Mouse (Mus musculus) embryonic facial prominence, embryonic 11.5 days (tissue): ENCODE data around the gene Dmp1. TPM values are rescaled to one million over a fixed set of nuclear protein-coding genes. Genes with fewer than 3 reads are reported as not detected.

Experiments used
- ATAC-seq: fragments of 200-750 bp; cut with Nextera tagmentation; replicated peaks from 2 replicates; pipeline ENCODE4 v1.8.0; 2017; ENCODE audit warnings: low read depth; ENCODE audit not compliant: insufficient number of reproducible peaks, low FRiP score, low TSS enrichment
- DNase-seq: peaks from one replicate; pipeline ENCODE4 v3.0.0-alpha.2; 2015; ENCODE audit warnings: low spot score
- H3K27ac ChIP-seq: fragments of 300-500 bp; sonication (generic); replicated peaks from 2 replicates; pipeline ENCODE4 v1.5.1; 2014; ENCODE audit warnings: mild to moderate bottlenecking, low read depth, low read length, control low read depth
- H3K27me3 ChIP-seq: fragments of 300-500 bp; sonication (generic); 2 replicates; pipeline ENCODE4 v1.6.1; 2014; ENCODE audit warnings: mild to moderate bottlenecking, low read length, moderate library complexity, mixed read lengths; ENCODE audit not compliant: control insufficient read depth, insufficient read depth
- H3K36me3 ChIP-seq: fragments of 300-500 bp; sonication (generic); replicated peaks from 2 replicates; pipeline ENCODE4 v1.6.1; 2014; ENCODE audit warnings: low read depth, mild to moderate bottlenecking, low read length, moderate library complexity, mixed read lengths; ENCODE audit not compliant: control insufficient read depth, insufficient read depth
- H3K4me1 ChIP-seq: fragments of 300-500 bp; sonication (generic); 2 replicates; pipeline ENCODE4 v1.6.1; 2014; ENCODE audit warnings: low read length, mixed read lengths; ENCODE audit not compliant: control insufficient read depth, insufficient read depth
- H3K4me2 ChIP-seq: fragments of 300-500 bp; sonication (generic); 2 replicates; pipeline ENCODE4 v1.6.1; 2014; ENCODE audit warnings: low read depth, mild to moderate bottlenecking, control low read depth, low read length, moderate library complexity
- H3K4me3 ChIP-seq: fragments of 300-500 bp; sonication (generic); 2 replicates; pipeline ENCODE4 v1.5.1; 2014; ENCODE audit warnings: low read depth, low read length, control low read depth
- H3K9ac ChIP-seq: fragments of 300-500 bp; sonication (generic); replicated peaks from 2 replicates; pipeline ENCODE4 v1.6.1; 2014; ENCODE audit warnings: mild to moderate bottlenecking, control low read depth, low read length
- H3K9me3 ChIP-seq: fragments of 300-500 bp; sonication (generic); replicated peaks from 2 replicates; pipeline ENCODE4 v1.6.1; 2016; ENCODE audit warnings: mild to moderate bottlenecking, low read length, inconsistent platforms, mixed read lengths; ENCODE audit not compliant: control insufficient read depth
- WGBS: fragments of 180-500 bp; shearing (Covaris S2); extraction: QIAGEN DNeasy Blood & Tissue Kit; methylation state at CpG from one replicate; pipeline ENCODE4 v1.1.7; 2014; 5-methylcytosine and 5-hydroxymethylcytosine counted together
- polyA plus RNA-seq: library from polyadenylated mRNA; unstranded; fragments of >200 nt; fragmentation: Nextera tagmentation; extraction: Ambion mirVana; gene quantifications from 2 replicates; pipeline ENCODE4 v1.2.1, GENCODE M21; 2014

The Dmp1 gene
- polyA plus RNA-seq, 1 experiment from 2014 or later = 0.17 TPM

DNA sequence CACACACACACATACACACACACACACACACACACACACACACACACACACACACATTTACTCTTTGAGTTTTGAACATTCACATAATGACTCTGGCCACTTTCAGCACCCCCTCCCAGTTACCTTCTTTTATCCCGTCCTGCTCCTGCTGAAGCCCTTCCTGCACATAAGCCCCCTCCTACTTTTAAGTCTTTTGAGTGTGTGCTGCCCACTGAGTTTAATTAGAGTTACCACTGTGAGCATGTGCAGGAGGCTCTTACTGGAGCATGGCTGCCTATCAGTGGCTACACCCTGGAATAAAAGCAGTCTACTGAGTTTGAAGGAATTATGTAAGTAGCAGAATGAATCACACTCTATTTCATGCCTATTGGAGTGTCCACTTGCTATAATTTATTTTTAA is 26.1 kb downstream of the Dmp1 start:
- H3K9ac ChIP-seq = no peak overlapping the region
- H3K9me3 ChIP-seq = no peaks in the 10 kb centered on the region
- no peaks in the 10 kb centered on the region for H3K36me3 ChIP-seq
- ATAC-seq (no peak), DNase-seq (no peak)
- no peak overlapping the region for H3K4me3 ChIP-seq
- H3K27ac ChIP-seq = no peak overlapping the region
- no peaks in the 10 kb centered on the region for H3K27me3 ChIP-seq
- H3K4me1 ChIP-seq = no peaks in the 10 kb centered on the region
- no peak overlapping the region for H3K4me2 ChIP-seq
- 19% methylated on average over 1 of the region's 1 CpGs for WGBS

DNA sequence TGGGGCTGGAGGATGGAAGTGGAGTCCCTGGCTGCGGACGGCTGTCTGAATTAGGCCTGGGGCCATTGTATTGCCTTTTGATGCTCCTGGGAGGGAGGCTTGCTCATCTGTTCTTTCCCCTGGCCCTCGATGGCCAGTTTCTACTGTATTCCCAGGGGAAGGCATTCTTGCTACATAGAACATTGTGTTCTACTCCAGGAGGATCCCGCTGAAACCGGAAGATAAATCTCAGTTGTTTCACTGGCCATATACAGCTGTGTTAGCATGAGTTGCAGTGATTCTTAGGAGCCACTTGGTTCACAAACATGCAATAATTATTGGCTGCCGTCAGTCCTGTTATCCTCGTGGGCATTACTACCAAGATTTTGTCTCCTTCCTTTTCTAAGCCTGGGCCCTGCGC is 34.3 kb downstream of the Dmp1 start:
- Histone ChIP-seq H3K4me1 (no peaks in the 10 kb centered on the region), H3K4me2 (no peak overlapping the region), H3K27ac (no peak overlapping the region), H3K36me3 (no peaks in the 10 kb centered on the region), H3K9ac (no peak overlapping the region), H3K9me3 (no peaks in the 10 kb centered on the region), H3K4me3 (no peak overlapping the region), H3K27me3 (no peaks in the 10 kb centered on the region)
- DNase-seq = no peak
- ATAC-seq = no peak
- WGBS = 75% methylated on average over 8 of the region's 8 CpGs

DNA sequence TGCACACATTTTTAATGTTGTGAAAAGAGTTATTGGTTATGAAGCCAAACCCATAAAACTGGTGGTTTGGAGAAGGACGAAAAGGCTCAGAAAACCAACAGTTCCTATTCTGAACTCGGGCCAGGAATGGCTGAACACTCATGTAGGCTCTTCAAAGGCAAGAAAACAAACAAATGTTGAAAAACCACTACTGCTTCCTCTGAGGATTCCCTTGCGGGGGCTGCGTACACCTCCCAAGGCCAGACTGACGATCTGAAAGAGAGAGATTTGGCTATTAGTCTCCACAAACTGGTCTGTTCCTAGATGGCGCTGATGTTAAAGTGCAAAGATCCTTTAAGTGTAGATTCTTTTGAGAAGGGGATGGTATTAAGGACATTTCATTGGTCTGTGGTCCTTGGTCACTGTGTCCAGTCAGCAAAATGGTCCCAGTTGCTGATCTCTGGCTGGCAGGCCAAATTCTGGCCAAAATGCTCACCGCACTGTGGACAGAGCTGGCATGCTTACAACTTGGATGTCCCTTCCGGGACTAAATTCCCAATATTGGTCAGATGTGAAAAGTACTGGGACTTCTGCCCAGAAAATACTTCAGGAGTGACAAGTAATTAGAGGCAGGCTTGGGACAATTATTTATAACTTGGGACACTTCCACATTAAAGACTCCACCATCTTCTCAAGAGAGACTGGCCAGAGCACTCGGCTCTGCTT is 37.4 kb downstream of the Dmp1 start:
- 84% methylated on average over 9 of the region's 9 CpGs for WGBS
- no peaks in the 10 kb centered on the region for H3K27me3 ChIP-seq
- no peaks in the 10 kb centered on the region for H3K9me3 ChIP-seq
- H3K4me1 ChIP-seq = no peaks in the 10 kb centered on the region
- DNase-seq (no peak), ATAC-seq (no peak)
- no peak overlapping the region for H3K9ac ChIP-seq
- H3K27ac ChIP-seq = no peak overlapping the region
- no peaks in the 10 kb centered on the region for H3K36me3 ChIP-seq
- H3K4me3 ChIP-seq = no peak overlapping the region
- no peak overlapping the region for H3K4me2 ChIP-seq

DNA sequence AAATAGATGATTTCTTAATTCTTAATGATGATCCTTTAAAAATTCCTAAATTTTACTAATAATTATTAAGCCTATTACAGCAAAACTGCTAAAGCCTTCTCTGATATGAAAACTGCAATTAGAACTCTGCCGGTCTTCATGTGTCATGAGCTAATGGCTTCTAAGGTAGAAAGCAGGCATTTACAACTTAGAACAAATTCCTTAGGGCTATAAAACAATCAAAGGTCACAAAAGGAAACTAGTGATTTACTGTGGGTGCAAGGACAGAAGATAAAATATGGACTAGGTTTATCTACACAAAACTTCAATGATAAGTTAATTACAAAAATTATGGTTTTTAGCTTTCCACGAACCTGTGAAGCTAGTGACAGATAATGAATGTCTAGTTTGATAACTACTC is 41.8 kb downstream of the Dmp1 start:
- no peaks in the 10 kb centered on the region for H3K9me3 ChIP-seq
- ATAC-seq (no peak), DNase-seq (no peak)
- no peaks in the 10 kb centered on the region for H3K4me1 ChIP-seq
- H3K36me3 ChIP-seq = no peaks in the 10 kb centered on the region
- H3K4me3 ChIP-seq = no peak overlapping the region
- H3K27ac ChIP-seq = no peak overlapping the region
- H3K9ac ChIP-seq = no peak overlapping the region
- WGBS = 78% methylated on average over 2 of the region's 2 CpGs
- H3K4me2 ChIP-seq = no peak overlapping the region
- H3K27me3 ChIP-seq = no peaks in the 10 kb centered on the region

DNA sequence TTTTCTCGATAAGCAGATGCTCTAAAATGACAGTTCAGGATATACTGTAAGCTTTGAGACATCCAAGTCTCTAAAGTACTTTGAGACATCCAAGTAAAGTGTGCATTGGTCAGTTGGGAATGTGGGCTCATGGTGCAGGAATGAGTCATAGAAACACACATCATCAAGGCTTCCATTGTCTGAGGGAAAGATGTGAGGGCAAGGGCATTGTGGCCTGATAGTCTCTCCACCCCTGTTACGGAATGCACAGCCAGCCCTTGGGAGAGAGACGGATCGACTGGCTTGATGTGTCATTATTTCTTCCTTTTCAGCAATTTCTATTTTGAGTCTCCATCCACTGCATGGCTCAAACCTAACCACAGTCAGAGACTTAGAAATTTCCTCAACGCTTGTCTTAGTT is 49.4 kb downstream of the Dmp1 start:
- WGBS = 82% methylated on average over 5 of the region's 5 CpGs
- H3K27me3 ChIP-seq = no peaks in the 10 kb centered on the region
- no peak overlapping the region for H3K9ac ChIP-seq
- ATAC-seq = no peak
- H3K4me2 ChIP-seq = no peak overlapping the region
- DNase-seq = no peak
- no peaks in the 10 kb centered on the region for H3K4me1 ChIP-seq
- H3K4me3 ChIP-seq = no peak overlapping the region
- H3K9me3 ChIP-seq = no peaks in the 10 kb centered on the region
- H3K27ac ChIP-seq = no peak overlapping the region
- no peaks in the 10 kb centered on the region for H3K36me3 ChIP-seq

DNA sequence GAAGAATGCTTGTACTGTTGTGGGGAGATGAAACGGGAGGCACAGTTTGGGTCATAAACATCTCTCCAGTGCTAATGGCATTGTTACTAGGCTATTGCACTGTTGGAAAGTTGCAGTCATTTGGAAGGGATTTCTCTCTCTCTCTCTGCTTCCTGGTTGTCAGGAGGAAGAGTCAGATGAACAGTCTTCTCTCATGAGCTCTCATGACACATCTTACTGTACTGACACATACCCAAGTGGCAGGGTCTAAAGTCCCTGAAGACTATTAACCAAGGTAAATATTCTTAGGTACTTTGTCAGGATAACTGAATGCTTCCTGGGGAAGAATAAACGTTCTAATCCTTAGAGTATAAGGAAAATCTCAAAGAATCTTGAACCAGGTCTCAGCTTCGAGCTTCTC is 54.2 kb downstream of the Dmp1 start:
- H3K9me3 ChIP-seq = no peaks in the 10 kb centered on the region
- no peak overlapping the region for H3K4me2 ChIP-seq
- H3K36me3 ChIP-seq = no peaks in the 10 kb centered on the region
- H3K9ac ChIP-seq = no peak overlapping the region
- H3K27me3 ChIP-seq = no peaks in the 10 kb centered on the region
- 63% methylated on average over 3 of the region's 3 CpGs for whole genome bisulfite sequencing
- no peak for DNase-seq
- no peak for ATAC-seq
- H3K4me1 ChIP-seq = no peaks in the 10 kb centered on the region
- H3K4me3 ChIP-seq = no peak overlapping the region
- no peak overlapping the region for H3K27ac ChIP-seq

DNA sequence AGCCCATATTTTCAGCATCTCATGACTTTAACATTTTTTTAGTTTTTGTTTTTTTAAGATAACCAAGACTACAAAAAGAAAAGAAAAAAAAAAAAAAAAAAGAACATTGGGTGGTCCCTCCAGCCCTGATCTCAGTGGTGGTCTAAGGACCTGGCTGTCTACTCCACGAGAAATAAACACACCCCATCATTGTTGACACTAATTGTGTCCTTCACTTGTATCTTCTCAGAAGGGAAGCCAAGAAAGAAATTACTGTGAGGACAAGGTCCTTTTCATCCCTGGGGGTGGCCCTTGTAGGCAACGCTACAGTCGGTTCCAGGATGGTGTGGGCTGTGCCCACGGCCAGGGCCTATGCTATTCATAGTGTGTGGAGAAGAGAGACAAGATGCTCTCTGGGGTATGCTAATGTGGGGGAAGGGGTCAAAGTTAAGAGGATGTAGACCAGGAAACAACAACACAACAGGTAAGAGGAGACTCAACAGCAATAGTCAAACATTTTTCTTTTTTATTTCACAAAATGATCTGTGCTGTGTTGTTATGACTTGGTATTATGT is 59.6 kb downstream of the Dmp1 start:
- H3K27ac ChIP-seq = no peak overlapping the region
- no peaks in the 10 kb centered on the region for H3K27me3 ChIP-seq
- no peak overlapping the region for H3K4me2 ChIP-seq
- no peak overlapping the region for H3K4me3 ChIP-seq
- no peaks in the 10 kb centered on the region for H3K4me1 ChIP-seq
- 68% methylated on average over 4 of the region's 4 CpGs for WGBS
- ATAC-seq (no peak), DNase-seq (no peak)
- H3K9me3 ChIP-seq = no peaks in the 10 kb centered on the region
- no peaks in the 10 kb centered on the region for H3K36me3 ChIP-seq
- H3K9ac ChIP-seq = no peak overlapping the region

DNA sequence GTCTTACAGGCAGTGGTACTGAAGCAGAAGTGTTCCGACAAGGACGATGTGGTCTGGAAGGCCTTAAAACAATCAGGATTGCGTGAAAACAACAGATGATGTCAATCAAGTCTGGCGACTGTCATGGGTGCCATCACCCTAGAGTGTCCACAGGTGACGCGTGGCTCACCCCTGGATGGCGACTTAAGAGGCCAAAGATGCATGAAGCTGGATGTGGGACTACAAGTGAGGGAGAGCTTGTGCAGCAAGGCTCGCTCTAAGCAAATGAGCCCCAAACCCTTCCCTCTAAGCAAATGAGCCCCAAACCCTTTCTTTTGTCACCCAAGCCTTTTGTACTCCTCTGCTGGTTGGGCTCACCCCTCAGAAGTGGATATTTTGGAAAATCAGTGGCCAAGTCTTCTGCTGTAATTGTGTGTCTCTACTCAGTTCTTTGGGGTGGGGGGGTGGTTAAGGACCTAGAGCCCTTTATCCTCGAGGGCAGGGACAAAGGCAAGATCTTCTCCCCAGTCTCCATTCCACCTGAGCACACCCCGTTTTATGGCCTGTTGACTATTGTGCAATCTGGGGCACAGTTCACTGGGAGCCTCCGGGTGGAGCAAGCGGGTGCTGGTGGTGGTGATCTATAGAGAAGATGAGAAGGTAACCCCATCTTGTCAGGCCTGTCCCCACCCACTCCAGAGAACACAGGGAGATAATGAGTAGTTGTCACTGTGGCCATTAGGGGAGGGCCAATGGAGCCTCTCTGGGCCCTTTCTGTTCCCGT is 60.8 kb downstream of the Dmp1 start:
- no peaks in the 10 kb centered on the region for H3K9me3 ChIP-seq
- no peaks in the 10 kb centered on the region for H3K27me3 ChIP-seq
- no peak overlapping the region for H3K4me2 ChIP-seq
- ATAC-seq = no peak
- H3K9ac ChIP-seq = no peak overlapping the region
- no peaks in the 10 kb centered on the region for H3K4me1 ChIP-seq
- H3K27ac ChIP-seq = no peak overlapping the region
- 89% methylated on average over 13 of the region's 13 CpGs for WGBS
- H3K36me3 ChIP-seq = no peaks in the 10 kb centered on the region
- no peak overlapping the region for H3K4me3 ChIP-seq
- DNase-seq = no peak
